Mouse (Mus musculus): ENCODE data around the gene Lhfp.

DNA sequence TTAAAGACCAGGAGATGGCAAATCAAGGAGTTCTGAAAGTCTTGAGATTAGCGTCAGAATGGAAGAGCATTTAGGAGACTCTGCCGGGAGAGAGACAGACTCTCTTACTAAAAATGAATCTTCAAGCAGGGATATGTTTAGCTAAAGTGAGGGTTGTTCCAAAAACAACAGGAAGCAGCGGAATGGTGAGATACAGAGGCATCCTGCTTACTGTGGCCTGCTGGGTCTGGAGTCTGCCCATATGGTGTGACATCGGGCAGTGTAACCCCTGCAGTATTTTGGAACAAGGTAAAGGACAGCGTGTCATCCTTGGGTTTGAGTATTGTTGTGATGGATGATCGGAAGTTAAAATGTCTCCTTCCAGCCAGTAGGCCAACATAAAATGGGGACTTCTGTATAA is 5.0 kb downstream of the Lhfp start:
- no peak for TF ChIP-seq CTCF (IDR thresholded peaks at IDR 0.05; ENCODE audit: low read depth)
- TF ChIP-seq EP300 (optimal IDR thresholded peaks at IDR 0.05): no peak
